Mouse (Mus musculus) heart, postnatal 0 days (tissue): ENCODE data around the gene Usp4. TPM values are rescaled to one million over a fixed set of nuclear protein-coding genes. Genes with fewer than 3 reads are reported as not detected.
A peak's percentile ranks its signal among the peaks of the same experiment; 100 is the strongest.
"Not testable (repeated sequence)": the region's sequence is repeated elsewhere in the genome, so short reads cannot be mapped to it uniquely, and the experiment has no call there.

Experiments
- ATAC-seq: fragments of 200-750 bp; cut with Nextera tagmentation; 2 replicates; pipeline ENCODE4 v1.8.0; 2017; ENCODE audit warnings: low read depth, moderate number of reproducible peaks, moderate library complexity; ENCODE audit not compliant: insufficient read depth
- DNase-seq: peaks from one replicate; pipeline ENCODE4 v3.0.0-alpha.2; 2016; ENCODE audit warnings: low spot score
- H3K27ac ChIP-seq: fragments of 300-500 bp; sonication (generic); 2 replicates; pipeline ENCODE4 v1.5.1; 2014; ENCODE audit warnings: low read depth, mild to moderate bottlenecking
- H3K27me3 ChIP-seq: fragments of 300-500 bp; sonication (generic); 2 replicates; pipeline ENCODE4 v1.6.1; 2014; ENCODE audit warnings: low read length, mixed read lengths; ENCODE audit not compliant: control insufficient read depth, insufficient read depth
- H3K36me3 ChIP-seq: fragments of 300-500 bp; sonication (generic); replicated peaks from 2 replicates; pipeline ENCODE4 v1.6.1; 2014; ENCODE audit warnings: low read length, mixed read lengths; ENCODE audit not compliant: control insufficient read depth, insufficient read depth
- H3K4me1 ChIP-seq: fragments of 300-500 bp; sonication (generic); 2 replicates; pipeline ENCODE4 v1.6.1; 2014; ENCODE audit warnings: antibody characterized with exemption; ENCODE audit not compliant: control insufficient read depth, insufficient read depth
- H3K4me2 ChIP-seq: fragments of 300-500 bp; sonication (generic); 2 replicates; pipeline ENCODE4 v1.6.1; 2014; ENCODE audit warnings: low read depth, mild to moderate bottlenecking, low read length, moderate library complexity
- H3K4me3 ChIP-seq: fragments of 300-500 bp; sonication (generic); 2 replicates; pipeline ENCODE4 v1.5.1; 2014; ENCODE audit warnings: low read depth, low read length
- H3K9ac ChIP-seq: fragments of 300-500 bp; sonication (generic); replicated peaks from 2 replicates; pipeline ENCODE4 v1.6.1; 2014; ENCODE audit warnings: low read depth, low read length, mixed read lengths
- H3K9me3 ChIP-seq: fragments of 300-500 bp; sonication (generic); replicated peaks from 2 replicates; pipeline ENCODE4 v1.6.1; 2016; ENCODE audit warnings: low read length; ENCODE audit not compliant: control insufficient read depth
- CTCF ChIP-seq: IDR thresholded peaks from 2 replicates; pipeline ENCODE4 v1.5.1; 2016; ENCODE audit warnings: antibody characterized with exemption, control low read depth, low read depth
- EP300 ChIP-seq: IDR thresholded peaks from 2 replicates; pipeline ENCODE4 v1.6.1; 2016; ENCODE audit warnings: antibody characterized with exemption, low read depth
- WGBS: fragments of 180-500 bp; shearing (Covaris S2); extraction: QIAGEN DNeasy Blood & Tissue Kit; methylation state at CpG from one replicate; pipeline ENCODE4 v1.1.7; 2014; 5-methylcytosine and 5-hydroxymethylcytosine counted together
- polyA plus RNA-seq: library from polyadenylated mRNA; unstranded; fragments of >200 nt; fragmentation: Nextera tagmentation; extraction: Ambion mirVana; gene quantifications from 2 replicates; pipeline ENCODE4 v1.2.1, GENCODE M21; 2015
- total RNA-seq: library from RNA; depleted of rRNA; stranded (reverse); fragments of >200 nt; gene quantifications from 2 replicates; pipeline ENCODE4 v1.2.3, GENCODE M21; 2014; ENCODE audit warnings: low replicate concordance

Usp4 gene
- total and polyA plus RNA-seq, 2 experiments from 2014 or later, result 60.6 to 71.1 TPM

DNA sequence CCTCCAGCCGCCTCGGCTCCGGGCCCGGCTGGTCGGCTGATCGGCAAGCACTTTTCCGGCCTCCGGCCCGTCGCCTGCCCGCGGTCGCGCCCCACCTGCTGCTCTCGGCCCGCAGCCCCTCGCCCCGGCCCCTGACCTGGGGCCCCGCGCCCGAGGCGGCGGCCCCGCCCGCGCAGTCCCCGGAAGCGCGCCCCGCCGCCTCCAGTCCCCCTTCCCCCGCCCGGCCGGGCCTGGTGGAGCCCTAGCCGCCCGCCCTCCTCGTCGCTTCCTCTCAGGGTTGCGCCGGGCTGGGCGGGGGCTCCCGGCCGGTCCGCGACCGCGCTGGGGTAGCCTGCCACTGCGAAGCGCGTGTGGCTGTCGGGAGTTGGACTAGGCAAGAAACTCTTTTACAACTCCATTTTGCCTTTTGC, 41.1 kb upstream of the Usp4 start:
- DNase-seq (peak; percentile 82), ATAC-seq (peak; percentile 79)
- Histone ChIP-seq H3K9ac (peak overlapping the region; percentile 93), H3K4me1 (peaks cover 19% of the 10 kb centered on the region), H3K27me3 (no peaks in the 10 kb centered on the region), H3K27ac (peak overlapping the region; percentile 99), H3K4me2 (peak overlapping the region; percentile 77), H3K9me3 (no peaks in the 10 kb centered on the region), H3K4me3 (peak overlapping the region; percentile 86), H3K36me3 (peaks cover 23% of the 10 kb centered on the region)
- no peak for TF ChIP-seq EP300
- TF ChIP-seq CTCF, result no peak
- under 1% methylated on average over 44 of the region's 51 CpGs for WGBS

DNA sequence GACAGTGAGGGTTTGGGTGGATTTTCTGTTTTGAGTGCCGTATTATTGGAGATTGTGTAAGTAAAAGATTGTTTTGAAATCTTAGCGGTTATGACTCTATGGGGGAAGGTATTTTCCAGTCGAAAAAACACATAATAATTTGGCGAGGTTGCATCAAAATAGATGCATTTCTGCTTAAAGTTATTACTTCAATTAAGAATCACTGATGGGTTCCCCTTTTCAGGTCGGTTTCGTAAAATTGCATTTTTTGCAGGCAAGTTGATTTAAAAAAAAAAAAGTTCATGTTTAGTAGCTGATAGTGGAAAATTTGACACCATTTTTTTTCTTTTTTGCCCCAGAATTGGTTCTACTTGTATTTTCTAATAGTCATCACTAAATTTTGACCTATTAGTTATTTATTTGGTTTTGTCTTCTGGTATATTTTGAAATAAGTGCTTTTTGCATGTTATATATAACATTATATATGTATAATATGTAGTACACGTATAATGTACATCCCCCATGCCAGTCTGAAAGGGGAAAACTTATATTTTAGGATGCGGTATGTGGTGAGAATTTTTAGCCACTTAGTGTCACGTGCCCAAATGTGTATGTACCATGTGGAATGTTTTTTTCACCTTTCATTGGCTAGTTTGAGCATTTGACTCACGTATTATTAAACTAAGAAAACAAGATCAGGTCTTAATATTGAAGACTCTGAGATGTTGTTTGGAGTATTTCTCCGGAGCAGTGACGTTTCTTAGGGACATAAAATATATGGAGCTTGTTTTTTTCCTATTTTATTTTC, 40.4 kb upstream of the Usp4 start:
- Histone ChIP-seq H3K9ac (peak overlapping the region; percentile 93), H3K4me1 (peaks cover 19% of the 10 kb centered on the region), H3K27ac (peak overlapping the region; percentile 99), H3K4me2 (peak overlapping the region; percentile 77), H3K9me3 (no peaks in the 10 kb centered on the region), H3K4me3 (peak overlapping the region; percentile 86), H3K36me3 (peaks cover 19% of the 10 kb centered on the region), H3K27me3 (no peaks in the 10 kb centered on the region)
- no peak for ATAC-seq
- DNase-seq, result no peak
- TF ChIP-seq CTCF (no peak), EP300 (no peak)
- WGBS, result 1% methylated on average over 12 of the region's 12 CpGs

DNA sequence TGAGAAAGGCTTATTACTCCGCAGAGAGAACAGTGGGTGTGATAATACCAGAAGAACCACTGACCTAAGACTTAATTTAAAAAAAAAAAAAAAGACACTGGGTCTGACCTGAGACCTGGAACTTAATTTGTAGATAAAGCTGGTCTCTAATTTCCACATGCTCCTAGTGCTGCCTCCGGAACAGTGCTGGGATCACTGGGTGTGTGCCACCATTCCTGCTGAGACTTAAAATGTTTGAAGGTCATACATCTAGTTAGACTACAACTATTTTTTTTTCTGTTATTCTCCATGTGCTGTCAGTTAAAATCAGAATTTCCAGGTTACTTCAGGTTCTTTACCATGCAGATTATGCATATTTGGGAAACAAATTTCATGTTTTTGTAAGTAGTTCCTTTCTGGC, 39.5 kb upstream of the Usp4 start:
- Histone ChIP-seq H3K9me3 (no peaks in the 10 kb centered on the region), H3K4me1 (peaks cover 19% of the 10 kb centered on the region), H3K36me3 (peaks cover 9% of the 10 kb centered on the region), H3K27ac (peak overlapping the region; percentile 53), H3K4me2 (peak overlapping the region; percentile 77), H3K27me3 (no peaks in the 10 kb centered on the region), H3K9ac (peak overlapping the region; percentile 51), H3K4me3 (peak overlapping the region; percentile 86)
- 4% methylated on average over 2 of the region's 2 CpGs for WGBS
- no peak for ATAC-seq
- DNase-seq, result no peak
- TF ChIP-seq CTCF (no peak), EP300 (no peak)

DNA sequence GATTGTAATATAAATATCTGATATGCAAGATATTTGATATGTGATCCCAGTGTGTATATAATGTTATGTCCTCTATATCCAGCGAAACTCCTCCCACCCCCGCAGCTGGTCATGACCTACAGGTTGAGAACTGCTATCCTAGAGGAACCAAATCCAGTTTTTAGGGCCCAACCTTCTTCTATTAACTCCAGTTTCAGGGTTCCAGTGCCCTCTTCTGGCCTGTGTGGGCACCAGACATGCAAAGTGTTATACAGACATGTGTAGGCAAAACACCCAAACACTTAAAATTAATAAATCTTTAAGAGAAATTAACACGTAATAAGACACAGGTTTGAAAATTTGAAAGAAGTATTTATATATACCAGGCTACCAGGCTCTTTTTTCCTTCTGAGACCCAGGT, 30.1 kb upstream of the Usp4 start:
- ATAC-seq (no peak), DNase-seq (no peak)
- 91% methylated on average over 3 of the region's 3 CpGs for WGBS
- TF ChIP-seq EP300 (no peak), CTCF (0 out of 2 replicates have a peak, but pooled peaks have one; percentile 24)
- H3K4me1 ChIP-seq, result no peaks in the 10 kb centered on the region
- no peak overlapping the region for H3K27ac ChIP-seq
- no peaks in the 10 kb centered on the region for H3K9me3 ChIP-seq
- no peak overlapping the region for H3K4me2 ChIP-seq
- no peaks in the 10 kb centered on the region for H3K27me3 ChIP-seq
- no peak overlapping the region for H3K9ac ChIP-seq
- H3K36me3 ChIP-seq, result peaks cover 20% of the 10 kb centered on the region
- no peak overlapping the region for H3K4me3 ChIP-seq

DNA sequence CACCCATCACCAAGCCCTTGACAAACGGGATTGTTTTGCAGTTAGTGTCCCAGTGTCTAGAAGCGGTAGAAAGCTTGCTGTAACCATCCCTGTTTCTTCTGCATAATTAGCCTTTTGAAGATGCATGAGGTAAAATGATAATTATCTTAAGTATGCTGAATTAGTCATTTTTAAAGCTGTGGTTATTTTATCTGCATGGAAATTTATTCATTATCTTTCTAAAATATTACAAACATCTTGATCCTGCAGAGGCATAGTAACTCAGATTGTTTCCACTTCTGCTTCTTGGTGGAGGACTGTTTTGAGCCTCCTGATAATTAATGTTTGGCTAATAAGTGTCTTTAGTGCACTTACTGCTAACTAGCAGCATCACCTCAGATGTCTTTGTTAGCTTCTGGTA, 29.2 kb upstream of the Usp4 start:
- Histone ChIP-seq H3K4me1 (no peaks in the 10 kb centered on the region), H3K4me3 (no peak overlapping the region), H3K9ac (no peak overlapping the region), H3K4me2 (no peak overlapping the region), H3K27ac (no peak overlapping the region), H3K36me3 (peaks cover 20% of the 10 kb centered on the region), H3K9me3 (no peaks in the 10 kb centered on the region), H3K27me3 (no peaks in the 10 kb centered on the region)
- TF ChIP-seq EP300 (no peak), CTCF (no peak)
- DNase-seq (no peak), ATAC-seq (no peak)
- 77% methylated on average over 2 of the region's 2 CpGs for WGBS

DNA sequence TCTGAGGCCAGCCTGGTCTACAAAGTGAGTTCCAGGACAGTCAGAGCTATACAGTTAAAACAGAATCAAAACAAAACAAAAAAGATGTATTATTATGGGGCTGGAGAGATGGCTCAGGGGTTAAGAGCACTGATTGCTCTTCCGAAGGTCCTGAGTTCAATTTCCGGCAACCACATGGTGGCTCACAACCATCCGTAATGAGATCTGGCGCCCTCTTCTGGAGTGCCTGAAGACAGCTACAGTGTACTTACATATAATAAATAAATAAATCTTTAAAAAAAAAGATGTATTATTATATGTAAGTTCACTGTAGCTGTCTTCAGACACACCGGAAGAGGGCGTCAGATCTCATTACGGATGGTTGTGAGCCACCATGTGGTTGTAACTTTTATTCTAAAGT, 25.6 kb upstream of the Usp4 start:
- not testable (repeated sequence) for H3K4me3 ChIP-seq, H3K27ac ChIP-seq, H3K27me3 ChIP-seq, H3K4me2 ChIP-seq, H3K9ac ChIP-seq, H3K36me3 ChIP-seq, DNase-seq, H3K9me3 ChIP-seq, H3K4me1 ChIP-seq, ATAC-seq
- WGBS, result 85% methylated on average over 7 of the region's 7 CpGs
